Mouse (Mus musculus): ENCODE data around the gene Rdh13. TPM values are rescaled to one million over a fixed set of nuclear protein-coding genes. Genes with fewer than 3 reads are reported as not detected.

The Rdh13 gene
- total and polyA plus RNA-seq, 3 experiments: 16.4 to 20.9 (median 17.6) TPM

DNA sequence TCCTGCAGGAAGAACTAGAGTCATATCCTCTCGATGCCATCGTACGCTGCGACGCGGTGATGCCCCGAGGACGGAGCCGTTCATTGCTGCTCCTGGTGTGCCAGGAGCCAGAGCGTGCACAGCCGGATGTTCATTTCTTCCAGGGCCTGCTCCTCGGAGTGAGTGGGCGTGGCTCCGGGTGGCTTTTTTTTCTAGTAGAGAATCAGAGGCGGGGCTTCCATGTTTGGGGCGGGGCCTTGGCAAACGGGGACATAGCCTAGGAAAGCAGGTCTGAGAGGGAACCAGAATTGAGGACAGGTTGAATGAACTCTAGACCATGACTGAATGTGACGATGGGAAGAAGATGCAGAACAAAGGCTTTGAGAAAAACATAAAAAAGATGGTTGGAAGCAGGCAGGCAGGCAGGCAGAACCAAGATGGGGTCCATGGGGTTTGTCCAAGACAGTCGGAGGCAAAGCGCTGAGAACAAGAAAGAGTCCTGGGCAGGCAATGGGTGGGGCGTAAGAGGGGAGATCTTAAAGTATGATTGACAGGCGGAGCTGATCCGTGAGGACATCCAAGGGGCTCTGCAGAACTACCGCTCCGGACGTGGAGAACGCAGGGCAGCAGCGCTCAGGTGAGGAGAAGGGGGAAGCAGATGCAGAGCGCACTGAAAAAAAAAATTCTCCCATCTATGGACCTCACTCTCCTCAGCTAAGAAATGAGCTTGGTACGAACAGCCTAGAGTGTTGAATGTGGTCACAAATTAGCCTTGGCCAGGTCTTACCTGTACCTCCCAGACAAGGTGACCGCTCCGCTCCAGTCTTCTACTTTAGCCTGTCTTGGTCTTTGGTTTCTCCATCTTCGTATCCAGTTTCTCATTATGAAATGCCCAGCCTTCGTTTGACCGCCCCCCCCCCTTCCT lies 25.1 kb upstream of the Rdh13 start:
- in situ Hi-C loops (cut with MboI; ENCODE audit: low pct_ligation_motif_present, low pct_unique_long_range_greater_than_20kb, low sequenced_read_pairs): no loop called here
- H3K4me3 ChIP-seq (replicated peaks in 1 of 3; ENCODE audit: low read depth in 2 of 3, low read length in 2 of 3, poor library complexity in 1 of 3): no peak overlapping the region
- H3K27me3 ChIP-seq (replicated peaks): no peaks in the 10 kb centered on the region

GRCm38 (mm10) chr7:4467801-4468200 lies 22.4 kb upstream of the Rdh13 start:
- TF ChIP-seq HCFC1 (IDR thresholded peaks at IDR 0.05; ENCODE audit: low read depth, low read length): no peak
- Histone ChIP-seq H3K4me2 (ENCODE audit: insufficient read depth, low read depth, poor library complexity, severe bottlenecking) (no peak overlapping the region), H3K9me3 (replicated peaks; ENCODE audit: low read length) (no peaks in the 10 kb centered on the region), H3K36me3 (replicated peaks in 1 of 2; ENCODE audit: control insufficient read depth in 1 of 2, insufficient read depth in 1 of 2, low read length in 1 of 2) (peaks cover 28 to 71% of the 10 kb centered on the region in 2 experiments), H3K4me3 (replicated peaks in 1 of 3; ENCODE audit: low read depth in 2 of 3, low read length in 2 of 3, poor library complexity in 1 of 3) (no peak overlapping the region), H3K4me1 (ENCODE audit: control insufficient read depth in 1 of 2, insufficient read depth in 2 of 2) (peaks cover 2 to 10% of the 10 kb centered on the region in 2 experiments; a peak in 3 of 4 replicates), H3K79me2 (replicated peaks; ENCODE audit: control insufficient read depth, extremely low read depth, insufficient read depth, poor library complexity, severe bottlenecking) (no peaks in the 10 kb centered on the region), H3K9ac (ENCODE audit: insufficient read depth, low read depth) (no peak overlapping the region), H3K27ac (ENCODE audit: insufficient read depth, low read depth) (no peak overlapping the region), H3K27me3 (replicated peaks) (no peaks in the 10 kb centered on the region)
- dilution Hi-C loops (cut with MboI; ENCODE audit: extremely low pct_ligation_motif_present, extremely low pct_unique_long_range_greater_than_20kb, low sequenced_read_pairs): no loop called here
- no peak for DNase-seq (ENCODE audit: extremely low read depth)
- in situ Hi-C loops (cut with MboI; ENCODE audit: low pct_ligation_motif_present, low pct_unique_long_range_greater_than_20kb, low sequenced_read_pairs): no loop called here

More for the DNA sequence above, 25.1 kb upstream of the Rdh13 start:
- Histone ChIP-seq H3K79me2 (replicated peaks; ENCODE audit: control insufficient read depth, extremely low read depth, insufficient read depth, poor library complexity, severe bottlenecking) (no peaks in the 10 kb centered on the region), H3K27ac (ENCODE audit: insufficient read depth, low read depth) (no peak overlapping the region), H3K9me3 (replicated peaks; ENCODE audit: low read length) (no peaks in the 10 kb centered on the region), H3K4me2 (ENCODE audit: insufficient read depth, low read depth, poor library complexity, severe bottlenecking) (no peak overlapping the region), H3K4me1 (ENCODE audit: control insufficient read depth in 1 of 2, insufficient read depth in 2 of 2) (no peaks in the 10 kb centered on the region), H3K9ac (ENCODE audit: insufficient read depth, low read depth) (no peak overlapping the region), H3K36me3 (replicated peaks in 1 of 2; ENCODE audit: control insufficient read depth in 1 of 2, insufficient read depth in 1 of 2, low read length in 1 of 2) (peaks cover 30 to 72% of the 10 kb centered on the region in 2 experiments)
- no peak for DNase-seq (ENCODE audit: extremely low read depth)
- no peak for TF ChIP-seq CHD2 (IDR thresholded peaks at IDR 0.05; ENCODE audit: low read length)
- TF ChIP-seq KAT2A (IDR thresholded peaks at IDR 0.05; ENCODE audit: insufficient replicate concordance, low read length): no peak
- TF ChIP-seq EP300 (IDR thresholded peaks at IDR 0.05; ENCODE audit: low read length): no peak
- no peak for TF ChIP-seq JUN (IDR thresholded peaks at IDR 0.05; ENCODE audit: insufficient read depth, low read depth, low read length)
- no peak for TF ChIP-seq UBTF (IDR thresholded peaks at IDR 0.05; ENCODE audit: low read depth, low read length)
- no peak for TF ChIP-seq GABPA (IDR thresholded peaks at IDR 0.05; ENCODE audit: insufficient replicate concordance, low read depth, low read length)
- TF ChIP-seq MYC (IDR thresholded peaks at IDR 0.05; ENCODE audit: low read depth, low read length): no peak
- no peak for TF ChIP-seq MEF2A (IDR thresholded peaks at IDR 0.05; ENCODE audit: borderline replicate concordance, low read depth, low read length)
- TF ChIP-seq RAD21 (IDR thresholded peaks at IDR 0.05; ENCODE audit: low read depth, low read length): no peak
- dilution Hi-C loops (cut with MboI; ENCODE audit: extremely low pct_ligation_motif_present, extremely low pct_unique_long_range_greater_than_20kb, low sequenced_read_pairs): no loop called here
